ENCODE assay signal across 11 mouse cellular contexts in genomic region chr9:61322333-61322732, GRCm38 (mm10). TPM values are rescaled to one million over a fixed set of nuclear protein-coding genes. Genes with fewer than 3 reads are reported as not detected.
DNase-seq lines count a peak whose midpoint lies in the region; ATAC-seq lines count a peak whose summit lies in the region.
"Had no signal": no experiment of that assay in that cellular context is flagged by ENCODE, and none has a peak within 500 bp of the region (broad histone marks: within the 10 kb centered on the region; RNA-seq: fewer than 3 reads in every experiment).

No protein-coding gene starts in this region.

- DNase-seq in embryo, embryonic 10 days (ENCODE audit: low spot score) = peak; percentile 53
- DNase-seq in embryo, embryonic 11 days = no peak
- peak; percentile 70 for DNase-seq in urinary bladder, postnatal 14 days (ENCODE audit: low spot score)
- no peak for DNase-seq in urinary bladder, postnatal 10 days (ENCODE audit: low spot score)
- peak; percentile 65 for DNase-seq in yolk sac, embryonic 10.5 days (ENCODE audit: low spot score)
- no peak for DNase-seq in spleen, adult 18-20 months
- DNase-seq in heart, postnatal 4 days = no peak
- DNase-seq: liver, postnatal 0 days had no signal

- ATAC-seq in megakaryocyte progenitor cell, adult 5-6 weeks (replicated peaks; ENCODE audit: poor library complexity) = peak; percentile 81
- ATAC-seq: forebrain, embryonic 14.5 days; intestine, embryonic 15.5 days had no signal

RNA-seq across cellular contexts. Expression of gene Tle3, which starts 49.8 kb away (rescaled TPM):
- total RNA-seq in megakaryocyte progenitor cell, adult 5-6 weeks (2015) = 65.2 and 66.2 TPM in 2 replicates
- 48.0 and 50.5 TPM in 2 replicates for total RNA-seq in megakaryocyte progenitor cell, adult 5-6 weeks (2017)
- total RNA-seq in heart, postnatal 4 days (2021) = 10 to 100 TPM; 23.2 to 27.9 TPM

Comparison
In these comparisons a context has a peak if more than half of its experiments do, and no peak if none do; other contexts are left out.
1. DNase-seq: peak in embryo, embryonic 10 days (single experiment), urinary bladder, postnatal 14 days (single experiment) and yolk sac, embryonic 10.5 days (single experiment); none in embryo, embryonic 11 days (single experiment), urinary bladder, postnatal 10 days (single experiment), spleen, adult 18-20 months (0 of 2) and heart, postnatal 4 days (single experiment).